Mouse (Mus musculus) bone marrow, adult 2 months (tissue): Measurements from ENCODE around the gene Usp31.

Experiments
- CTCF ChIP-seq: fragments of 200-500 bp; IDR thresholded peaks from 2 replicates; pipeline ENCODE4 v1.5.1; 2011; ENCODE audit warnings: low read length, control low read depth; ENCODE audit not compliant: control insufficient read depth, insufficient read depth
- POLR2A ChIP-seq: fragments of 200-500 bp; IDR thresholded peaks from 2 replicates; pipeline ENCODE4 v1.6.1; 2011; ENCODE audit warnings: low read depth, mild to moderate bottlenecking, control low read depth, low read length, borderline replicate concordance; ENCODE audit not compliant: control insufficient read depth

DNA sequence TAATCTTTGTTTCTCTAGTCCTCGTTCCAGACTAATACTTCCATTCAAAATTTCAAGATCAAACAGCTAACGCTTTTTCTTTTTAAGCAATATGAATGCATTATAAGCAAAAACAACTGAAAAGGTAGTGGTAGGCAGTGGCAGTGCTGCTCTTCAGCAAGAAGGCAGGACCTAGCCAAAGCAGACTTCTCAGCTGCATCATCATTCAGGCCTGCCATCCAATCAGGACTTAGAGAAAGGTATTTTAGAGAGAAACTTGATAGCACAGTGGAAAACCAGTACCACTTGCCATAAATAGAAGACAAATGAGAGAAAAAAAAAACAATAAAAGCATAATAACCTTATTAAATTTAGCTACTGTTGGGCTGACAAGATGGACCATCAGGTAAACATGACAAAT lies 2.0 kb downstream of the Usp31 start:
- TF ChIP-seq POLR2A (no peak), CTCF (no peak)
